Mouse (Mus musculus) megakaryocyte, adult 5-6 weeks (primary cell): ENCODE results near the gene Cxcl12. TPM values are rescaled to one million over a fixed set of nuclear protein-coding genes. Genes with fewer than 3 reads are reported as not detected.

ENCODE experiments used
- ATAC-seq: 2 replicates; pipeline ENCODE4 v1.8.0; 2016; ENCODE audit warnings: mild to moderate bottlenecking, inconsistent platforms; ENCODE audit not compliant: poor library complexity, severe bottlenecking
- total RNA-seq, 2 experiments: library from RNA; stranded (forward) in 1 of 2; stranded (reverse) in 1 of 2; fragments of 153-499, 151-499 nt in 1 of 2; fragments of 221-1000, 200-1000 nt in 1 of 2; gene quantifications; 2 replicates each; pipeline versions ENCODE4 v1.2.3 to v1.2.4; 2015 to 2017

Cxcl12 gene
- total RNA-seq, 2 experiments from 2014 or later: 8.8 to 9.7 TPM

GRCm38 (mm10) chr6:117219300-117219680 lies 51.0 kb downstream of the Cxcl12 start:
- no peak for ATAC-seq

GRCm38 (mm10) chr6:117219911-117220481 lies 51.7 kb downstream of the Cxcl12 start:
- no peak for ATAC-seq

- ATAC-seq: no peak
Measured at GRCm38 (mm10) chr6:117220831-117221345, 52.6 kb downstream of the Cxcl12 start.
